Mouse (Mus musculus) hindbrain, embryonic 14.5 days (tissue): ENCODE results near the gene Cadm1. TPM values are rescaled to one million over a fixed set of nuclear protein-coding genes. Genes with fewer than 3 reads are reported as not detected.

Source experiments
- ATAC-seq: fragments of 200-750 bp; cut with Nextera tagmentation; 2 replicates; pipeline ENCODE4 v1.8.0; 2017; ENCODE audit warnings: moderate number of reproducible peaks, mild to moderate bottlenecking, moderate TSS enrichment, moderate library complexity; ENCODE audit not compliant: low FRiP score
- DNase-seq: peaks from one replicate; pipeline ENCODE4 v3.0.0-alpha.2; 2015; ENCODE audit warnings: low spot score
- H3K27ac ChIP-seq: fragments of 300-500 bp; sonication (generic); 2 replicates; pipeline ENCODE4 v1.5.1; 2014; ENCODE audit warnings: mild to moderate bottlenecking, moderate library complexity
- H3K27me3 ChIP-seq: fragments of 300-500 bp; sonication (generic); 2 replicates; pipeline ENCODE4 v1.6.1; 2014; ENCODE audit warnings: mild to moderate bottlenecking, low read length, mixed read lengths; ENCODE audit not compliant: control insufficient read depth, insufficient read depth
- H3K36me3 ChIP-seq: fragments of 300-500 bp; sonication (generic); replicated peaks from 2 replicates; pipeline ENCODE4 v1.6.1; 2014; ENCODE audit not compliant: control insufficient read depth, insufficient read depth
- H3K4me1 ChIP-seq: fragments of 300-500 bp; sonication (generic); replicated peaks from 2 replicates; pipeline ENCODE4 v1.6.1; 2014; ENCODE audit warnings: antibody characterized with exemption, low read length, mixed read lengths; ENCODE audit not compliant: control insufficient read depth, insufficient read depth
- H3K4me2 ChIP-seq: fragments of 300-500 bp; sonication (generic); replicated peaks from 2 replicates; pipeline ENCODE4 v1.6.1; 2014; ENCODE audit warnings: mild to moderate bottlenecking, moderate library complexity
- H3K4me3 ChIP-seq: fragments of 300-500 bp; sonication (generic); replicated peaks from 2 replicates; pipeline ENCODE4 v1.5.1; 2014; ENCODE audit warnings: mild to moderate bottlenecking, low read length
- H3K9ac ChIP-seq: fragments of 300-500 bp; sonication (generic); 2 replicates; pipeline ENCODE4 v1.6.1; 2014
- H3K9me3 ChIP-seq: fragments of 300-500 bp; sonication (generic); 2 replicates; pipeline ENCODE4 v1.6.1; 2016; ENCODE audit warnings: low read length; ENCODE audit not compliant: control insufficient read depth
- WGBS: fragments of 180-500 bp; shearing (Covaris S2); extraction: QIAGEN DNeasy Blood & Tissue Kit; methylation state at CpG from one replicate; pipeline ENCODE4 v1.1.7; 2014; 5-methylcytosine and 5-hydroxymethylcytosine counted together
- polyA plus RNA-seq: library from polyadenylated mRNA; unstranded; fragments of >200 nt; fragmentation: Nextera tagmentation; extraction: Ambion mirVana; gene quantifications from 2 replicates; pipeline ENCODE4 v1.2.1, GENCODE M21; 2014

Cadm1 gene
- polyA plus RNA-seq, 1 experiment from 2014 or later = 180 TPM

DNA sequence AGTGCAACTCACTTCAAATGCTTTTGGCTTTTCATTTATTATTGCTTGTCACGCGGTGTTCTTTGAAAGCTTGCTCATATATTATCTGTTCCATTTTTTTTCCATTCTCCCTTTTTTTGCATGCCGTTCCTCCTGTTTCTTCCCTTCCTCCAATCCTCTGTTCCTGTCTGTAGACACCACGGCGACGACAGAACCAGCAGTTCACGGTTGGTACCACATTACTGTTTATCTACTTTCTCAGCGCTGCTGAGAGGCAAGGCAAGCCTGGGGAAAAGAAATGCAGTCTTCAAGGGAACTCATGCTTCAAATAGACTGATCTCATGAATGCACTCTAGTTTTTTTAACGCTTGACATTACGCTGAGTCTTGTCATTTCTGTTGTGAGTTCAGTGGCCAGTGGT is 299.2 kb downstream of the Cadm1 start:
- ATAC-seq = no peak
- 0 out of 2 replicates have a peak overlapping the region, but pooled peaks have one; percentile 8 for H3K9ac ChIP-seq
- 27% methylated on average over 10 of the region's 10 CpGs for WGBS

DNA sequence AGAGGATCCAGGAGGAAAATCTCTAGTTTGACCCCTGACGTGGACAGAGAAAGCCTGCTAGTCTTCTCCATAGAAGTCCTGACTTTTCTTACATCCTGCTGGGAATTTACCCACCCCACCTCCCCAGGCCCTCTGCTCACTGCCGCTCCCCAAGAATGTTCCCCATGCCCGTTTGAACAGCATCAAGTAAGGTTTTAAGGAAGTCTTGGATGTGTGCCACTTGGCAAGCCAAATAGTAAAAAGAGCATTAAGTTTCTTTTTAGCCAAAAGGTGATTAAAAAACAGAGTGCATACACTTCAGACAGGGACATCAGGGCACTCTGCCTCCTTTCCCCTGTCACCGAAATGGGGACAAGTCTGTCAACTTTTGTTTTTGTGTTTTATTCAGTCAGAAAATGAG is 299.9 kb downstream of the Cadm1 start:
- DNase-seq (no peak), ATAC-seq (no peak)
- 49% methylated on average over 4 of the region's 4 CpGs for WGBS

More for the DNA sequence above, 299.2 kb downstream of the Cadm1 start:
- Histone ChIP-seq H3K4me3 (peak overlapping the region; percentile 8; the same call in 1 of the 2 replicates), H3K4me1 (peaks cover 19% of the 10 kb centered on the region), H3K36me3 (no peaks in the 10 kb centered on the region), H3K9me3 (no peaks in the 10 kb centered on the region), H3K27me3 (no peaks in the 10 kb centered on the region), H3K4me2 (peak overlapping the region; percentile 42), H3K27ac (peak overlapping the region; percentile 60)
- DNase-seq = peak; percentile 33

GRCm38 (mm10) chr9:47831412-47831811 is 301.4 kb downstream of the Cadm1 start:
- Histone ChIP-seq H3K27me3 (no peaks in the 10 kb centered on the region), H3K4me3 (no peak overlapping the region), H3K9ac (no peak overlapping the region), H3K4me2 (no peak overlapping the region), H3K27ac (no peak overlapping the region), H3K4me1 (peaks cover 19% of the 10 kb centered on the region), H3K36me3 (no peaks in the 10 kb centered on the region), H3K9me3 (no peaks in the 10 kb centered on the region)
- 67% methylated on average over 4 of the region's 4 CpGs for WGBS
- ATAC-seq (no peak), DNase-seq (no peak)

More for the DNA sequence above, 299.9 kb downstream of the Cadm1 start:
- H3K36me3 ChIP-seq = no peaks in the 10 kb centered on the region
- H3K27me3 ChIP-seq = no peaks in the 10 kb centered on the region
- no peak overlapping the region for H3K4me3 ChIP-seq
- H3K9me3 ChIP-seq = no peaks in the 10 kb centered on the region
- H3K27ac ChIP-seq = no peak overlapping the region
- H3K9ac ChIP-seq = no peak overlapping the region
- H3K4me2 ChIP-seq = no peak overlapping the region
- peaks cover 19% of the 10 kb centered on the region for H3K4me1 ChIP-seq

DNA sequence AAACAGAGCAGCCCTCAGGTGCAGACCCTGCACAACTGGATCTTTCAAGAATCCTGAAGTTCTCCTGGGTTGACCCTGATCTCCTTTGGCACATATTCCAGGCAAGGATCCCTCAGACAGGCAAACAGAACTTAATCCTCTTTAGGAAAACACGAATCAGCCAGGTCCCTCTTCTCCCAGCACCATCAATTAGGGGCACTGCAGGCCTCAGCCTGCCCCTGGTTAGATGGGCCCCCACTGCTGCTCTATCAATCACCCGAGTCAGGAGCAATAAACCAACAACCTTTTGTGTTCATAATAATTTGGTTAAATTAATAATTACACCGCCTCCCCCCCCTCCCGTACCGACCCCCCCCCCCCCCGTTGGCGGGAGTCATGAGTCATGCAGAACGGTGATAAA is 308.2 kb downstream of the Cadm1 start:
- Histone ChIP-seq H3K9me3 (no peaks in the 10 kb centered on the region), H3K4me3 (no peak overlapping the region), H3K9ac (no peak overlapping the region), H3K27ac (no peak overlapping the region), H3K4me1 (peaks cover 21% of the 10 kb centered on the region), H3K36me3 (no peaks in the 10 kb centered on the region), H3K27me3 (no peaks in the 10 kb centered on the region), H3K4me2 (no peak overlapping the region)
- ATAC-seq (no peak), DNase-seq (no peak)
- WGBS = 7% methylated on average over 8 of the region's 8 CpGs

- 14% methylated on average over 15 of the region's 15 CpGs for WGBS
- Histone ChIP-seq H3K36me3 (no peaks in the 10 kb centered on the region), H3K4me1 (peaks cover 21% of the 10 kb centered on the region), H3K9ac (no peak overlapping the region), H3K27ac (peak overlapping the region; percentile 54; the same call in 1 of the 2 replicates), H3K27me3 (no peaks in the 10 kb centered on the region), H3K4me3 (no peak overlapping the region), H3K9me3 (no peaks in the 10 kb centered on the region), H3K4me2 (no peak overlapping the region)
- ATAC-seq = peak; percentile 55; the same call in 1 of the 2 replicates
- no peak for DNase-seq
Measured at GRCm38 (mm10) chr9:47838890-47839691, 309.1 kb downstream of the Cadm1 start.

- Histone ChIP-seq H3K9me3 (no peaks in the 10 kb centered on the region), H3K27ac (peak overlapping the region; percentile 54; the same call in 1 of the 2 replicates), H3K4me2 (no peak overlapping the region), H3K4me3 (no peak overlapping the region), H3K27me3 (no peaks in the 10 kb centered on the region), H3K4me1 (peaks cover 21% of the 10 kb centered on the region), H3K36me3 (no peaks in the 10 kb centered on the region), H3K9ac (no peak overlapping the region)
- WGBS = 62% methylated on average over 10 of the region's 10 CpGs
- ATAC-seq = no peak
- DNase-seq = no peak
Measured at GRCm38 (mm10) chr9:47839692-47840025, 309.7 kb downstream of the Cadm1 start.

- H3K27me3 ChIP-seq = no peaks in the 10 kb centered on the region
- no peak overlapping the region for H3K4me2 ChIP-seq
- peaks cover 28% of the 10 kb centered on the region for H3K4me1 ChIP-seq
- H3K9me3 ChIP-seq = no peaks in the 10 kb centered on the region
- H3K4me3 ChIP-seq = no peak overlapping the region
- H3K9ac ChIP-seq = no peak overlapping the region
- no peak overlapping the region for H3K27ac ChIP-seq
- no peaks in the 10 kb centered on the region for H3K36me3 ChIP-seq
- WGBS = 70% methylated on average over 6 of the region's 6 CpGs
- no peak for ATAC-seq
- DNase-seq = no peak
Measured at GRCm38 (mm10) chr9:47843328-47843727, 313.4 kb downstream of the Cadm1 start.

DNA sequence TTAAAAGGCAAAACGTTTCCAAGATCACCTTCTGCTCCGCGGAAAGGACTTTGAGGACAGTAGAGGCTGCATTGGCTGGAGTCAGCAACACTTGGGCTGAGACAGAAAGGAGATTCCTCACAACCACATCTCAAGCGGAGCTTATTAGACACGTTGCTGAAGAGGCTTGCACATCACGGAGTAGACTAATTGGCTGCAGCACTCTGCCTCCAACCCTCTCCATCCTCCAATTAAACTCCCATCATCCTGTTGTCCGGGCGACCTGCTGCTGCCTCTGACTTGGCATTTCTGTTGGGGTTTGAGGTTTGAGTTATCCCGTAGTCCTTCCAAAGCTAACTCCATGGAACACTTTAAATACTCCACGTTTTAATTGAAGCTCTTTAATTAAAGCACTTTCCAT is 316.3 kb downstream of the Cadm1 start:
- ATAC-seq (peak; percentile 46; the same call in 1 of the 2 replicates), DNase-seq (no peak)
- H3K4me1 ChIP-seq = peaks cover 20% of the 10 kb centered on the region
- no peak overlapping the region for H3K27ac ChIP-seq
- H3K9me3 ChIP-seq = no peaks in the 10 kb centered on the region
- no peak overlapping the region for H3K9ac ChIP-seq
- no peaks in the 10 kb centered on the region for H3K27me3 ChIP-seq
- no peak overlapping the region for H3K4me3 ChIP-seq
- no peaks in the 10 kb centered on the region for H3K36me3 ChIP-seq
- WGBS = 52% methylated on average over 10 of the region's 10 CpGs
- H3K4me2 ChIP-seq = no peak overlapping the region

- H3K4me1 ChIP-seq = peaks cover 20% of the 10 kb centered on the region
- H3K27ac ChIP-seq = 0 out of 2 replicates have a peak overlapping the region, but pooled peaks have one; percentile 5
- ATAC-seq = no peak
- 66% methylated on average over 6 of the region's 6 CpGs for WGBS
- H3K9ac ChIP-seq = no peak overlapping the region
- no peak for DNase-seq
- no peaks in the 10 kb centered on the region for H3K36me3 ChIP-seq
- no peak overlapping the region for H3K4me3 ChIP-seq
- H3K9me3 ChIP-seq = no peaks in the 10 kb centered on the region
- no peaks in the 10 kb centered on the region for H3K27me3 ChIP-seq
- H3K4me2 ChIP-seq = no peak overlapping the region
Measured at GRCm38 (mm10) chr9:47846926-47847325, 317.0 kb downstream of the Cadm1 start.
